In the genomic region with DNA sequence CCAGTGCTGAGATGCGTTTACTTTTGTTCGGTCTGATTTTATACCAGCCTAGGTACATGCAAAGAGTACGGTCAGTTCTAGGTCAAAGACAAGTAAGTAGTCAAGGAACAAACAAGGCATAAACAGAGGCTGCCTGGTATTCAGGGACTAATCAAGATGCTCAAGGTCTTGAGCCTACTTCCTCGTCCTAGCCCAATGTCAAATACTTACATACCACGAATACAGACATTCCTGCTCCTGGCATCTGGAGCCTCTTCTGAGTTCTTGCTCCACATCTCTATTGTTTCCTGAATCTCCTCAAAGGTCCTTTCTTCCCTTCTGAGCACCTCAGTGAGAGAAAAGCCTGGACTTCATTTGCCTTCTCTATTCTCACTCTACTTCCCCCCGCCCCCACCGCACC, we compare ENCODE assay signal across 16 mouse cellular contexts.
DNase-seq lines count a peak whose midpoint lies in the region.
"Had no signal": no experiment of that assay in that cellular context is flagged by ENCODE, and none has a peak within 500 bp of the region (broad histone marks: within the 10 kb centered on the region; RNA-seq: fewer than 3 reads in every experiment).

No protein-coding gene starts in this region.

- DNase-seq in R1 (ENCODE audit: low read depth, low spot score) (peak; percentile 54), ZHBTc4 (ENCODE audit: low read depth, low spot score) (peak; percentile 62)
- no peak for DNase-seq in cerebellum, postnatal 36 days
- DNase-seq in kidney, postnatal 25 days = no peak
- DNase-seq: adrenal gland, adult 2 months; adrenal gland, adult 8-10 months; adrenal gland, postnatal 10 days; adrenal gland, postnatal 14 days; adrenal gland, postnatal 25 days; adrenal gland, postnatal 36 days; B cell, adult 2 months; cerebellum, adult 11 months; cerebellum, adult 11-12 months; cerebellum, adult 18-20 months; cerebellum, adult 2 months; cerebellum, adult 8-10 months had no signal

Comparison
In these comparisons a context has a peak if more than half of its experiments do, and no peak if none do; other contexts are left out.
1. DNase-seq: peak in R1 (single experiment) and ZHBTc4 (single experiment); none in cerebellum, postnatal 36 days (0 of 2) and kidney, postnatal 25 days (0 of 2).